Mouse (Mus musculus): ENCODE measurements at regions not wholly inside any gene's neighbourhood (a gene's known extent, or its start where the extent isn't known, plus 50 kb on each side); places are given as distances from the start of the nearest gene placed in this dataset.
"Not testable (repeated sequence)": the region's sequence is repeated elsewhere in the genome, so short reads cannot be mapped to it uniquely, and the experiment has no call there.

- not testable (repeated sequence) for TF ChIP-seq MAFK (IDR thresholded peaks at IDR 0.05; ENCODE audit: insufficient read depth, low read depth, low read length); ZC3H11A (IDR thresholded peaks at IDR 0.05; ENCODE audit: borderline replicate concordance, low read depth, low read length); CHD2 (IDR thresholded peaks at IDR 0.05; ENCODE audit: low read depth, low read length)
Measured at GRCm38 (mm10) chr13:66349131-66349530, 91.8 kb downstream of the 2410141K09Rik start.

Measured in ES-E14 (cell line).